Mouse (Mus musculus): ENCODE results near the gene Vwa5a. TPM values are rescaled to one million over a fixed set of nuclear protein-coding genes. Genes with fewer than 3 reads are reported as not detected.
A peak's percentile ranks its signal among the peaks of the same experiment; 100 is the strongest.

The Vwa5a gene
- 14.2 and 15.9 TPM in 2 replicates for polyA plus RNA-seq (2016; fragmentation: Nextera tagmentation; extraction: Ambion mirVana)

DNA sequence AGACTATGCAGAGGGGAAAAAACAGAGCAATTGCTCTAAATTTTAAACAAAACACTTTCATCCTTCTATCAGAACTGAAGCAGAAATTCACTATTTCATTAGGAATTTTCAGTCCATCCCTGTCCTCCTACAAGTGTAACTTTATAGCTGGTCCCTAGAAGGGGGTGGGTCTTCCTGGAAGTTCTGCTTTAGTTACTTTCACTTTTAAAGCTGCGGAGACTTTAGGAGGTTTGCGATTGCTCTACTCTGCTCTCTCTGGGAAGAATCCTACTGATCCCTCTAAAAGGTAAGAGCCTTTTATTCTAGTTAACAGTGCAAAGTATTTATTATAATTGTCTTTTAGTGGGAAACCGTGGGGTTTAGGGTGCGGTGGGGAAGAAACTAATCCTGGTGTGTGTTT is at the start of gene Vwa5a:
Gene Vwa5a (plus strand): TSS at position 167 of the 400 bp plus-strand sequence.
- Histone ChIP-seq H3K27ac (peak within 1 kb of the TSS; percentile 66; the same call in 1 of the 2 replicates), H3K9ac (replicated peaks) (peak within 1 kb of the TSS; percentile 54), H3K4me3 (replicated peaks) (peak within 1 kb of the TSS; percentile 52), H3K27me3 (no peaks in the 10 kb centered on the region), H3K4me2 (peak within 1 kb of the TSS; percentile 72), H3K4me1 (replicated peaks) (peaks cover 9% of the 10 kb centered on the region), H3K36me3 (no peaks in the 10 kb centered on the region), H3K9me3 (no peaks in the 10 kb centered on the region)
- ATAC-seq (ENCODE audit: insufficient number of reproducible peaks, insufficient read depth, low FRiP score, low TSS enrichment, low read depth), result peak; percentile 69; the same call in 1 of the 2 replicates
- 2% methylated on average over 4 of the region's 4 CpGs for WGBS

DNA sequence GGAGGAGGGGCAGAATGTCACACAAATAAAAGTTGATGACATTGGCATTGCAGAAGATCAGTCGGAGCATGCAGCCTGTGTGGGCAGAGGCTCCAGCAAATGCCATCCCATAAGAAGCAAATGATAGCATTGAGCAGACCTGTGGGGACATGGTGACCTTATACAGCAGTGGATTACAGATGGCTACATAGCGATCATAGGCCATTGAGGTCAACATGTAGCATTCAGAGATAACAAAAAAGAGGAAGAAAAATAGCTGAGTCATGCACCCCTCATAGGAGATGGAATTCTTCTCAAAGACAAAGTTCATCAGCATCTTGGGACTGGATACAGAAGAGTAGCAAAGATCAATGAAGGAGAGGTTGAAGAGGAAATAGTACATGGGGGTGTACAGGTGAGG is 45.2 kb upstream of the Vwa5a start:
- no peaks in the 10 kb centered on the region for H3K4me1 ChIP-seq (replicated peaks)
- no peaks in the 10 kb centered on the region for H3K36me3 ChIP-seq
- no peaks in the 10 kb centered on the region for H3K27me3 ChIP-seq
- H3K9me3 ChIP-seq, result no peaks in the 10 kb centered on the region
- no peak for ATAC-seq (ENCODE audit: insufficient number of reproducible peaks, insufficient read depth, low FRiP score, low TSS enrichment, low read depth)
- 80% methylated on average over 2 of the region's 2 CpGs for WGBS
- no peak overlapping the region for H3K9ac ChIP-seq (replicated peaks)
- no peak overlapping the region for H3K4me2 ChIP-seq
- no peak overlapping the region for H3K4me3 ChIP-seq (replicated peaks)
- H3K27ac ChIP-seq, result no peak overlapping the region

DNA sequence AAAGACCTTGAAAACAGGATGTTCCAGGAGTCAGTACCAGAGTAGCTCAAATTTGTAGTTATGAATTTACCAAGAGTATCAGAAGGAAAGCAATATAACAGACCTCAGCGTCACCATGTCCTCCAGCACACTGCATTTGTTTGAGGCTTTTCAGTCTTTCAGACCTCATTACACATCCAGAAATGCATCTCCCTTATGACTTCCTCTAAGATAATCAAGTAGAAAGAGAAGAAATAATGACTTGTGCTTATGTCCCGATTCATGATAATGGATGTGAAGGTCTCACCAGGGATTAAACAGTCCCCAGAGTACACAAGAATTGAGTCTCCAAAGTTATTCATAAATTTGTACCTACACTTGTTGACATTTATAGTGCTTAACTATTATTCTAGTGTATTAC is 43.6 kb upstream of the Vwa5a start, which contains the start of gene Olfr918:
Gene Olfr918 (minus strand): TSS at position 101 of the 400 bp plus-strand sequence.
- H3K27ac ChIP-seq, result no peak within 1 kb of the TSS
- no peaks in the 10 kb centered on the region for H3K9me3 ChIP-seq
- H3K27me3 ChIP-seq, result no peaks in the 10 kb centered on the region
- H3K36me3 ChIP-seq, result no peaks in the 10 kb centered on the region
- WGBS, result 87% methylated on average over 2 of the region's 2 CpGs
- H3K9ac ChIP-seq (replicated peaks), result no peak within 1 kb of the TSS
- no peak within 1 kb of the TSS for H3K4me2 ChIP-seq
- no peak within 1 kb of the TSS for H3K4me3 ChIP-seq (replicated peaks)
- H3K4me1 ChIP-seq (replicated peaks), result no peaks in the 10 kb centered on the region
- ATAC-seq (ENCODE audit: insufficient number of reproducible peaks, insufficient read depth, low FRiP score, low TSS enrichment, low read depth), result no peak

DNA sequence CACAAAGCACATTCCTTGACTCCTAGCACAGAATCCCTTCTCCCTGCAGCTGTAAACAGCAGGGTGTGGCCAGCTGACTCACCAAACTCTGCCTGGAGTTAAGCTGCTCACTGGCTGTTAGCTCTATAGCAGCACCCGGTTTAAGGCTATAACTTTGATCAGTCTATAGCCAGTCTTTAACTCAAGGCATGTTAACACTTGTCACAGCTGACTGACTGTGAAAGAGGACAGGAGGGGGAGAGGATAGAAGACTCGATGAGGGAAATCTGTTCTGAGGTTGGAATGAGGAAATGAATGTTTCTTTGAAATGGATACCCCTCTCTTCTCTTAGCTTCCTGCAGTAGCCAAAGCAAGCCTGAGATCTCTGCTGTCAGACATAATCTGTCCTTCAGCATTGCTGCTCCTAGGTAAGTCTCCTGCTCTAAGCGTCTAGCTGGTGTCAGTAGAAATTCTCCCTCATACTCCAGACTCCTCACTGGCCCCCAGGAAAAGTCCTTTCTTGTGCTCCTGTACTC is 916 bp downstream of the Vwa5a start:
- H3K4me3 ChIP-seq (replicated peaks), result peak overlapping the region; percentile 52
- no peaks in the 10 kb centered on the region for H3K9me3 ChIP-seq
- peak overlapping the region; percentile 72 for H3K4me2 ChIP-seq
- WGBS, result 8% methylated on average over 3 of the region's 3 CpGs
- peak overlapping the region; percentile 54 for H3K9ac ChIP-seq (replicated peaks)
- peaks cover 9% of the 10 kb centered on the region for H3K4me1 ChIP-seq (replicated peaks)
- no peaks in the 10 kb centered on the region for H3K27me3 ChIP-seq
- 0 out of 2 replicates have a peak, but pooled peaks cover 5% of the 10 kb centered on the region for H3K36me3 ChIP-seq
- H3K27ac ChIP-seq, result no peak overlapping the region
- ATAC-seq (ENCODE audit: insufficient number of reproducible peaks, insufficient read depth, low FRiP score, low TSS enrichment, low read depth), result peak; percentile 69; the same call in 1 of the 2 replicates

DNA sequence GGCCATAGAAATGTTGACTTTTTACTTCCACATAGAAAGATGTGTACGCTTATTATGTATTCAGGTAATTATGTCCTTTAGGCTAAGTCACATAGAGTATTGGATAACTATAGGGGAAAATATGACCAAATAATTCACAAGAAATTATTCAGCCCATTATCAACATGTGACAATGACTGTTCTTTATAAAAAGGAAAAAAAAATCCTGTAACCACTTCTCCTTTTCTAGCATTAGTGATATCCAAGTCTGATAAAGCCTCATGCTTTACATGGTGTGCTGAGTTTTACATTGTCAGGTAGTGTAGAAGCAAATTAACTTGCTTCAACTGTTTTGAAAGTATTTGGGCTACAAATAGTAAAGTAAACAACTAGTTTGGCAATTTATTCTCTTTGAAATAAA is 6.0 kb downstream of the Vwa5a start:
- Histone ChIP-seq H3K4me3 (replicated peaks) (no peak overlapping the region), H3K27ac (no peak overlapping the region), H3K27me3 (no peaks in the 10 kb centered on the region), H3K4me1 (replicated peaks) (peaks cover 6% of the 10 kb centered on the region), H3K4me2 (no peak overlapping the region), H3K36me3 (peaks cover 27% of the 10 kb centered on the region; the same call in 1 of the 2 replicates), H3K9me3 (no peaks in the 10 kb centered on the region), H3K9ac (replicated peaks) (no peak overlapping the region)
- WGBS, result 97% methylated on average over 1 of the region's 1 CpGs
- ATAC-seq (ENCODE audit: insufficient number of reproducible peaks, insufficient read depth, low FRiP score, low TSS enrichment, low read depth), result no peak

DNA sequence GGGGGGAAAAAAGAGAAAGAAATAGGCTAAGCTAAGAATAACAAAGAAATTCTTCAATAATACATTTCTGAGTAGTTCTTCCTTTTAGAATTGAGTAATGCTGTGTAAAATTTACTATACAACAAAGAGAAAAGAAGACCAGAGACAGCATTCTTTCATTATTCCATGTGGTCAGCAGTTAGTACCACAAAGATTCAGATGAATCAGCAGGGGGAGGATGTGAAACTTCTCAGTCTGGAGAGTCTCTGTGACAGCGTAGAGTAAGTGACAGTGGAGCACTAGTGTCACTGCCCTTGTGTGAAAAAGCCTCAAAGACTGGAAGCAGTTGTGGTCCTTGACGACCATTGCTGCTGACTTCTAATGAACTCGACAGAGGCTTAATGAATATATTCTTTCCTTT is 10.2 kb downstream of the Vwa5a start:
- 78% methylated on average over 3 of the region's 3 CpGs for WGBS
- peaks cover 29% of the 10 kb centered on the region; the same call in 1 of the 2 replicates for H3K36me3 ChIP-seq
- no peaks in the 10 kb centered on the region for H3K4me1 ChIP-seq (replicated peaks)
- ATAC-seq (ENCODE audit: insufficient number of reproducible peaks, insufficient read depth, low FRiP score, low TSS enrichment, low read depth), result no peak
- no peak overlapping the region for H3K4me3 ChIP-seq (replicated peaks)
- H3K4me2 ChIP-seq, result no peak overlapping the region
- H3K27me3 ChIP-seq, result no peaks in the 10 kb centered on the region
- no peak overlapping the region for H3K9ac ChIP-seq (replicated peaks)
- no peaks in the 10 kb centered on the region for H3K9me3 ChIP-seq
- no peak overlapping the region for H3K27ac ChIP-seq

DNA sequence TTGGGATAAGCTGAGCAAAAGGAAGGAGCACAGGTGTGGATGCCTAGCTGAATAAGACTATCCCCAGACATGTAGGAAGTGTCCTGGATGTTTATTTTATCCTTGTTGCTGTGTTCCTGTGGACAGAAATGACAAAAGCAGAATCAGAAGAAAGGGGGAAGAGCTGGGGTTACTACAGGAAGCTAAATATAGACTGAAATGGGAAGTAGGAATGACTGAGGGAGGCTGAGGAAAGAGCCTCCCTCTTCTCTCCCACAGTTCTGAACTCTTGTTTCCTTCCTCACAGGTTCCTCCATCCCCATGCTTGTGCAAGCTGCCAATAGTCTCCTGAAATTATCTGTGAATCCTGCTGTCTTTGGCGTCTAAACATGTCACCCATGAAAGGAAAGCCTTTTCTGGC is 23.3 kb downstream of the Vwa5a start:
- H3K4me2 ChIP-seq, result no peak overlapping the region
- H3K9ac ChIP-seq (replicated peaks), result no peak overlapping the region
- H3K9me3 ChIP-seq, result no peaks in the 10 kb centered on the region
- ATAC-seq (ENCODE audit: insufficient number of reproducible peaks, insufficient read depth, low FRiP score, low TSS enrichment, low read depth), result no peak
- 89% methylated on average over 1 of the region's 1 CpGs for WGBS
- no peak overlapping the region for H3K27ac ChIP-seq
- no peaks in the 10 kb centered on the region for H3K4me1 ChIP-seq (replicated peaks)
- H3K4me3 ChIP-seq (replicated peaks), result no peak overlapping the region
- no peaks in the 10 kb centered on the region for H3K27me3 ChIP-seq
- H3K36me3 ChIP-seq, result no peaks in the 10 kb centered on the region

DNA sequence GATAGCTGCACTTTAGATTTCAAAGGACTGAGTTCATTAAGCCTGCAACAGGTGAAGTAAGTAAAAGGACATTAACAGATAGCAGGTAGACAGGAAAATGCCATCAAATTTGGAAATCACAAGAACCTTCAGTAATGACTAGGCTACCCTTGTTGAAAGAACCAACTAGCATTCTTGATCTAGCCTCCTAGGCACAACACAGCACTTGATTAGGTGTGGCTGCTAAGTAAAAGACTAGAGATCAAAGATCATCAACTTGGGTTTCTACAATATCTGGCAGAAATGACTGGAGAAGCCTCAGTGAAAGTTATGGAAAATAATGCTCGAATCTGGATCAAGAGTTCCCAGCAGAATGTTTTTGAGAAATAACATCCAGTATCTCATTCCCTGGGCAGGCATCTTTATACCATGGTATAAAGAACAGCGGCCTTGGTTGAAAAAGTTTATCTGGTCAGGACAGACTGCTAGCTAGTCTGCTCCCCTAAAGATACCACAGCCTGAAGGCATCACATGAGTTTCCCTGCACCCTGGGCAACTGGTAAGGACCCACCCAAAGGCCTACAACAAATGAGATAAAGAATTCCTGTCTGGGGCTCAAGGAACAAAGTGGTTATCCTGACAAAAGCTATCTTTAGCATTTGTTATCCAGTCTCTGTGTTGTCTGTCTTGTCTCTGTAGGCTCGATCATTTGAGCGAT is 26.7 kb downstream of the Vwa5a start:
- WGBS, result 87% methylated on average over 4 of the region's 4 CpGs
- Histone ChIP-seq H3K4me1 (replicated peaks) (no peaks in the 10 kb centered on the region), H3K27me3 (no peaks in the 10 kb centered on the region), H3K36me3 (no peaks in the 10 kb centered on the region), H3K4me3 (replicated peaks) (no peak overlapping the region), H3K9me3 (no peaks in the 10 kb centered on the region), H3K9ac (replicated peaks) (no peak overlapping the region), H3K27ac (no peak overlapping the region), H3K4me2 (no peak overlapping the region)
- ATAC-seq (ENCODE audit: insufficient number of reproducible peaks, insufficient read depth, low FRiP score, low TSS enrichment, low read depth), result no peak

DNA sequence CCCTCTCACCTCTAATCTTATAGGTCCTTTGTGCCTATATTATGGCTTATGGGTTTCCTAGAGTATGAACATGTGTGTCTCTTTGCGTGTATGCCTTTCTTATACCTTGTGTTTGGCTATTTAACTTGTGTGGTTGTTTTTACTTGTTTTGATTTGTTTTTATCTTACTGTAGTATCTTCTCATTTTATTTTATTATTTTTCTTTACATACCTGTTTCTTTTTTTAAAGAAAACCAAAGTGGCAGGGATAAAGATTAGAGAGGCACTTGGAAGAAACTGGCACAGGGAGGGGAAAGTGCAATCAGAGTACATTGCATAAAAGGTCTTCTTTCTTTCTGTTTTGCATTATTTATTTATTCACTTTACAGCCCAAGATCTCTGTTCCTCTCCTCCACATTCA is 33.9 kb downstream of the Vwa5a start, which contains the start of gene Olfr920:
Gene Olfr920 (plus strand): TSS at position 301 of the 400 bp plus-strand sequence.
- H3K9ac ChIP-seq (replicated peaks), result no peak within 1 kb of the TSS
- no peaks in the 10 kb centered on the region for H3K36me3 ChIP-seq
- WGBS, result 86% methylated on average over 1 of the region's 1 CpGs
- no peak within 1 kb of the TSS for H3K4me2 ChIP-seq
- no peak within 1 kb of the TSS for H3K27ac ChIP-seq
- H3K4me3 ChIP-seq (replicated peaks), result no peak within 1 kb of the TSS
- no peaks in the 10 kb centered on the region for H3K27me3 ChIP-seq
- H3K9me3 ChIP-seq, result no peaks in the 10 kb centered on the region
- ATAC-seq (ENCODE audit: insufficient number of reproducible peaks, insufficient read depth, low FRiP score, low TSS enrichment, low read depth), result no peak
- no peaks in the 10 kb centered on the region for H3K4me1 ChIP-seq (replicated peaks)

DNA sequence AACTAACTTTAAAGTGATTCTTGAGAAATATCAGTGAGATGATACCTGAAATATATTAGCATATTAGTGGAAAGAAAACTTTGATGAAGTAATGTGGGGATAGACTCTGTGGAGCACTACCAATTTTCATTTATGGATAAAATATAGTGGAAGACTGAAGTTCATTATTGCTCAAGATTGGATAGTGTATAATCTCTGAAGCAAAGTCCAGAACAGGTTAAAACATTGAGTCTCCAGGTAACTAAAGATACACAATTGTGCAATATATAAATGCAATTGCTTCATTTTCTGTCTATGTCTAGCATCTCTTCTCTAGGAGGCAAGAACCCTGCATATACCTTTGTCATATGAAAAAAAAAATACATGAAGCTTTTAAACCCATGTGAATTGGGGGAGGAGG is 54.7 kb downstream of the Vwa5a start, which contains the start of gene Olfr921:
Gene Olfr921 (plus strand): TSS at position 301 of the 400 bp plus-strand sequence.
- H3K36me3 ChIP-seq, result no peaks in the 10 kb centered on the region
- no peak for ATAC-seq (ENCODE audit: insufficient number of reproducible peaks, insufficient read depth, low FRiP score, low TSS enrichment, low read depth)
- no peak within 1 kb of the TSS for H3K4me2 ChIP-seq
- no peaks in the 10 kb centered on the region for H3K4me1 ChIP-seq (replicated peaks)
- H3K27me3 ChIP-seq, result no peaks in the 10 kb centered on the region
- H3K4me3 ChIP-seq (replicated peaks), result no peak within 1 kb of the TSS
- no peaks in the 10 kb centered on the region for H3K9me3 ChIP-seq
- no peak within 1 kb of the TSS for H3K27ac ChIP-seq
- H3K9ac ChIP-seq (replicated peaks), result no peak within 1 kb of the TSS

DNA sequence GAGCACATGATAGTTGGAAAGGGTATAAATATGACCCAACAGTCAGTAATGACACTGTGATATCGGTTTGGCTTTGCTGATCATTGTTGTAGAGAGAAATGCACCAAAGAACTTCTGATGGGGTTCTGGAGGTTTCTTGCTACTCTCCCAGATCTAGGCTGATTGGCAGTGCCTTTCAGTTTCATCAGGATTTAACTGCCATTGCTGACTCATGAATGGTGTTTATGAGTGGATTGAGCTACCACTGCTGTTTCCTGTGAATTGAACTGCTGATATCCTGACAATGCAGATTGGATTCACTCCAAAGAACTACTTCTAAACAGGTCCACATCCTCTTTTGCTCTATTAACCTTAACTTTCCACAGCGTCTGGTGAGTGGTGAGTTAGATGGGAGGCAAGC is 74.6 kb downstream of the Vwa5a start:
- no peak overlapping the region for H3K27ac ChIP-seq
- H3K4me1 ChIP-seq (replicated peaks), result no peaks in the 10 kb centered on the region
- 87% methylated on average over 2 of the region's 2 CpGs for WGBS
- H3K9me3 ChIP-seq, result no peaks in the 10 kb centered on the region
- no peak overlapping the region for H3K4me2 ChIP-seq
- H3K4me3 ChIP-seq (replicated peaks), result no peak overlapping the region
- ATAC-seq (ENCODE audit: insufficient number of reproducible peaks, insufficient read depth, low FRiP score, low TSS enrichment, low read depth), result no peak
- H3K9ac ChIP-seq (replicated peaks), result no peak overlapping the region
- no peaks in the 10 kb centered on the region for H3K36me3 ChIP-seq
- H3K27me3 ChIP-seq, result no peaks in the 10 kb centered on the region
